Mouse (Mus musculus) heart, adult 9 months (tissue): ENCODE results near the gene Rap1gap.

ENCODE experiments used
- DNase-seq, 2 experiments: peaks; one replicate each; pipeline ENCODE4 v3.0.0; 2022; ENCODE audit warnings: low spot score in 2 of 2

Gene Rap1gap

DNA sequence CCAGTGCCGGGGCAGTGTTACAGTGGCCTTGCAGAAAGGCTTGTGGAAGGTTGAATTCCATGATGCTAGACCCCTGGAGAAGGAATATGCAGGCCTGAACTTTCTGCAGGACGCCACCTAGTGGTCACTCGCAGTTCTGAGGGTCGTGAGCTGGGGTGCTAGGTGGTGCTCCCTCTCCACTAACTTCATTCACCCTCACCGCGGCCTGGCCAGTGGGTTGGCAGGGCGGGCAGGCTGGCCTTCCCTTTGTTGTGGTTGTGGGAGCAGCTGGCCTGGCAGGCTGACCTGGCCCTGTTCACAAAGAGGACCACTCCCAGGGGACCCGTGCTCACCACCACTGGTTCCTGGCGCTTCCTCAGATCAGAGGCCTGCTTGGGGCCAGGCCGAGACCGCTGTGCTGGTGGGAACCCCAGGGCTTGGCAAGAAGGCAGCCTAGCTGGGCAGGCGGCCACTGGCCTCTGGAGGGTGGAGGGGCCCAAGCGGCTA, 80.0 kb downstream of the Rap1gap start:
- DNase-seq = no peak

- DNase-seq = no peak
These were observed 82.6 kb downstream of the Rap1gap start for GRCm38 (mm10) chr4:137747091-137747490.

GRCm38 (mm10) chr4:137747590-137747989, 83.1 kb downstream of the Rap1gap start:
- DNase-seq = no peak

GRCm38 (mm10) chr4:137748726-137749125, 84.2 kb downstream of the Rap1gap start:
- DNase-seq = no peak

DNA sequence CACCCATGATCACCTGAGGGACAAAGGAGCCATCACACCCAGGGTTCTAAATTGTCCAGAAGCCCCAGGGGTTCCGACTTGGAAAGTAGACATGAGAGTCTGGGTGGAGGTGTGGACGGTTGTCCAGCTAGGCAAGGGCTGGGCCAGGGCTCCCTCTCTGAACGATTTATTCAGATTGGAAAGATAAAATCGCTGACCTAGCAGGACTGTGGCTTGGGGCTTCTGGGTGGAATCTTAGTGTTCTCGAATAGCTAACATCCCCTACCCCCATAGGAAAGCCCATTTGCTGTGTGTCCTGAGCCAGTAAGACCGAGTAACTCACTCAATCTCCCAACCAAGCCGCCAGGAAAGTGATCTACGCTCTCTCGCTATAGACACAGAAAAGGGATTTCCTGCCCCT, 85.2 kb downstream of the Rap1gap start:
- no peak for DNase-seq

DNA sequence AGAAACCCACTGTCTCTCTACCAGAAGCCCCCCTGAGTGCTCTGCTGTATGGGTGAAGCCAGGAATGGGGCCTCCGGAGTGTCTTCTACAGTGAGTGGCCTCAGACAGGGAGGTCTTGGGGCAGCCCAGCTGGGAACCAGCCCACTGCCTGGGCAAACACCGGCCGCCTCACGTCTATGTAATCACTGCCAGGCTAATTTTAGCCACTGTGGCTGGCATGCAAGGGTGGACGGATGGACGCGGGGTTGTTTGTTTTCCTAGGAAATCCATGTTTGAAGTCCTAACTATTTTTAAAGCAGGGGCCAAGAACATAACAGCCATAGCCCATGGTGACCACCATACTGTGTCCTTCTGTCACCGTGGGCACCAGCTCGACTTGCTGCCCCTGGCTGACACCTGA, 85.6 kb downstream of the Rap1gap start:
- no peak for DNase-seq

DNA sequence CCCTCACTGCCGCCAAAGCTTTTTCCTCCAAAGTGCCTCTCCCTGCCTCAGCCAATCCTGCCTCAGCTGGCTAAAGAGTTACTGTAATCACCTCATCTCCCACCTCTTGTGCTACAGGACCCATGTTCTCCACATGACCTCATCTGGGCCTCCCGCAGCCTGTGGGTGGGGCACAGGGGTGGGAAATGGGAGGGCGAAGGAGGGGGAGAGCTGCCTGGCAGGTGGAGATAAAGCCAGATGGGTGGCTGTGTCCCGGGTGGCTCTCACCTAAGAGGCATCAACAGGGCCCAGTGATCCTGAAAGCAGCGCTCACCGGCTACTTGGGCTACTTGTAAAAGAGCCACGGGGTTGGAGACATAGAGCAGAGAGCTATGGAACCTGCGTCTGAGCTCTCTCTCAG, 86.8 kb downstream of the Rap1gap start:
- no peak for DNase-seq

- DNase-seq = no peak
These were observed 87.2 kb downstream of the Rap1gap start for GRCm38 (mm10) chr4:137751717-137752116.

DNA sequence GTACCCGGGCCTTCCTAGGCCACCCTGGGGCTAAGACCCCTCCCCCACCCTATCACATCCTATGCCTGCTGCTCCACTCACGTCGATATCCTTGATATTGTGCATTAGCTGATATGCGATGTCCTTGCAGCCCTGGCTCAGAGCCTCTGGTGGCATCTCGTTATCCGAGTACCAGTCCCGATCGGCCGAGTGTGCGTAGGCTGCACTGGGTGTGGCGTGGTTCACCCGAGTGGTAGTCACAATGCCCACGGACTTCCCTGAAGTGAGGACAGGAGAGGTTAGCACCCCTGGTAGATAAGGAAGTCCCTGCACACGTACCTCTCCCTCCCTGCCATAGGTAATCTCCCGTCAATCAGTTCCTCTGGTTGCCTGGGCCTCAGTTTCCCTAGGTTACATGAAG, 87.9 kb downstream of the Rap1gap start:
- no peak for DNase-seq

- DNase-seq = no peak
These were observed 88.7 kb downstream of the Rap1gap start for GRCm38 (mm10) chr4:137753199-137753598.

DNA sequence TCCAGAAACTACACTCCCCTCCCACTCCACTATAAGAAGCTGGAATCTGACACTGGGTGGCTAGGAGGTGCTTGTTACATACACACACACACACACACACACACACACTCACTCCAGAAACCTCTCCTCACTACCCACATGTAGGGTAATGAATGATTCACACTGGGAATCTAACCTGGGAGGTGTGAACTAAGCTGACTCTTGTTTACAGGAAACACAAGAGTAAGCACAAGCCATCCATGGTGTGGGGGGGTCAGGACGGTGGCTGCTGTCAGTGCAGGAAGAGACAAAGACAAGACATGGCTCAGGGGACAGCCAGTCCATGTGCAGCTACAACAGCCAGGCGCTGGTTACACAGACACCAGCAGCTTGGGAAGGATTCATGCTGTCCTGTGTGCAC, 89.9 kb downstream of the Rap1gap start:
- DNase-seq = no peak

GRCm38 (mm10) chr4:137762886-137763285, 98.4 kb downstream of the Rap1gap start:
- DNase-seq = no peak

DNA sequence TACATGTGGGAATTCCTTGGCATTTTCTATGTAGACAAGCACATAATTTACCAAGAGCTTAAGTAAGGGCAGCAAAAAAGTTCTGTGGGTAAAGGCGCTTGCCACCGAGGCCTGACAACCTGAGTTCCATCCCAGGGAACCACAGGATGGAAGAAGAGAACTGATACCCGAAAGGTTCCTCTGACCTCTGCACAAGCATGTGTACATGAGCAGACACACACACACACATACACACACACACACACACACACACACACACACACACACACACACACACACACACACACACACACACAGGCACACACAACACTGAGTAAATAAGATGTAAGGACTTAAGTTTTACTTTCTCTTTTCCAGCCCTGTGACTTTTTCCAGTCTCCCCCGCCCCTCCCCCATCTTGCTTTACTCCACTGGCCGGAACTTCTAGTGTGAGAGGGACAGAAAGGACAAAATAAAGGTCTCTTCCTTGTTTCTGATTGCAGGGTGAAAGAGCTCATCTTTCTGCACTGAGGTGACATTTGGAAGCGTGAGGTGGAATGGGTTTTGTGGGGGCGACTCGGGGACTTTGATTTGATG, 99.5 kb downstream of the Rap1gap start:
- no peak for DNase-seq

DNA sequence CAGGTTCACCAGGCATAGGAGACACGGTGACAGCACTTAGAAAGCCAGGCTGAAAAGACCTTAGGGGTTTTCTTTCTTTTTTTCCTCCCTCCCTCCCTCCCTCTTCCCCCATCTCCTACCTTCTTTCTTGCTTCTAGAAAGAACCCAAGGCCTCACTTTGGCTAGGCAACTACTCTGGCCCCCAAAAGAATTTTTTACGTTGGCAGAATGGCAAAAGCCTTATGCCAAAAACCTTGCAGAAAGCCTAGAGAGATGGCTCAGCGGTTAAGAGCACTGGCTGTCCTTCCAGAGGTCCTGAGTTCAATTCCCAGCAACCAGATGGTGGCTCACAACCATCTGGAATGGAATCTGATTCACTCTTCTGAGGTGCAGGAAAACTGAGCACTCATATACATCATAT, 100.1 kb downstream of the Rap1gap start:
- no peak for DNase-seq

GRCm38 (mm10) chr4:137765554-137765971, 101.0 kb downstream of the Rap1gap start:
- no peak for DNase-seq

DNA sequence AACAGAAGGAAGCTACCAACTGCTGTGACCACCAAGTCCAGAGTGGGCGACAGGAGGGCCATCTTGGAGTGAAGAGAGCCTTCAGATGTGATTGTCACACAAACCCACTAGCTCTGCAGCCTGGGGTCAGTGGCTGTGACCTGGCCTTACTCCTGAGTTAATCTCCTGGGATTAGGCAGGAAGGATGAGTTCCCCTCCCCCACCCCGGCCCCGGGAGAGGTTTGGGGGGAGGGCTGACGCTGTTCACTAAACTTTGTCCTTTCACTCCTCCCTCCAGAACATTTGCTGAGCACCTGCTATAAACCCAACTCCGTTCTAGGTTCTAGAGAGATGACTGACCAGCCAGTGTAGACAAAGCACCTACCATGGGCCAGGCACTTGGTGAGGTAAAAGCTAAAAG, 101.8 kb downstream of the Rap1gap start:
- DNase-seq = no peak

GRCm38 (mm10) chr4:137768381-137768780, 103.9 kb downstream of the Rap1gap start:
- no peak for DNase-seq

DNA sequence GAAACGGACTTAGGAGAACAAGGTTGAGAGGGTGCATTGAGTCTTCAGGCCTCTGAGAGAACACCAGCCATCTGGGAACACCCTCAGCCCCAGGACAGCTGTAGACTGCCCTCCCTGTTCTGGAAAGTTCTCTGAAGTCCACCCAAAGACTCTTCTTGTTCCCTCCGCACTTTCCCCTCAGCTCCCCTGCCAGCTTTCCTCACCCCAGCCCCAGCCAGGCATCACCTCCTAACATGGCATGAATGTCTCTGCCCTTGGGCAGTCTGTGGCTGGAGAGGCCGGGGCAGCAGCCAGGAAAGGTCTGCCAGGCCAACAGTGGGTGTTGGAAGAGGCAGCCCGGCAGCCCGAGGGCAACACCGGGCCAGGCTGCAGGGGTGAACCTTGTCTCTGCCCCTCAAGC, 104.3 kb downstream of the Rap1gap start:
- DNase-seq = peak; percentile 69 to 70

DNA sequence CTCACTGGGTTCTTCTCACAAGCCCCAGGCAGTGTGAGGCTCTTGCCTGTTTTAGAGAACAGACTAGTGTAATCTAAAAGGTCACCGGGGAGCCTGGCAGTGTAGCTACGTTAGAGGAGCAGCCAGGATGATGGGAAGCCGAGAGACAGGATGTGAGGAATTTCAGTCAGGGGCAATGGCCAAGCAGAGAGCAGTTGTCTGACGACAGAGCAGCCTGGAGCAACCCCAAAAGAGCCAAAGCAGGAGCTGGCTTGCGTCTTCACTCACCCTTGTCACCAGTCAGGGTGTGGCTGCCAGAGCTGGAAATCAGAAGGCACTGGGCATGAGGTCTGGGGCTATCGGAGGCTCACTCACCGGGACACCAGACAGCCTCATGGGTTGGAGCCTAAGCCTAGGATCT, 105.1 kb downstream of the Rap1gap start:
- DNase-seq = peak; percentile 81 to 86

DNA sequence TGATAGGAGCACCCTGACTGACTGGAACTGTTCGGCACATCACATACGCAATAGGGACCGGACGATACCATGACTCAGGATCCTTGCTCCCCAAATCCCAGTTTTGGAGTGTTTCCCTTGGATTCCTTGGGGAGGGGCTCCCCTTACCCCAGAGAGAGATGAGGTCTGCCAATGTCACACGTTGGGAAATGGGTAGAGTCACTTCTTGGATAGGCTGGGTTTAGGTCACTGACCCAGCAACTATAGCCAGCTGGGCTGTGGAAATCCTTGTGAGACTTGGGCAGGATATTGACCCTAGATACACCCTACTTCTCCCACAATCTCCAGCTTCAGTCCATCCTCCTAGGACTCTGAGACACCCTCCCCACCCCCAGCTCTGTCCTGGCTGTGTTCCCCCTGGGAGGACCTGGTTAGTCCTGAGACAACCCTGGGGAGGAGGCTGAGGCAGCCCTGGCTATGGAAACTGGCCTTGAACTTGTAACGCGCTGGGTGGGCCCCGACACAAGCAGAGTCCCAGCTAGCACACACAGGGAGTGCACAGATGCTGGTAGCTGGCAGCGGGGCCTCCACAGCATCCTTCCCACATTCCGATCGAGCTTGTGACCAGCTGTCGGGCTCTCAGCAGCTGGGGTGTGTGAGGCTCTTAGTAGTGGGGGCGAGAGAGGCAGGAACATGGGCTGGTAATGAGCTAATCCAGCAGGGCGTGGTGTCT, 106.5 kb downstream of the Rap1gap start:
- peak; percentile 73 to 79 for DNase-seq

DNA sequence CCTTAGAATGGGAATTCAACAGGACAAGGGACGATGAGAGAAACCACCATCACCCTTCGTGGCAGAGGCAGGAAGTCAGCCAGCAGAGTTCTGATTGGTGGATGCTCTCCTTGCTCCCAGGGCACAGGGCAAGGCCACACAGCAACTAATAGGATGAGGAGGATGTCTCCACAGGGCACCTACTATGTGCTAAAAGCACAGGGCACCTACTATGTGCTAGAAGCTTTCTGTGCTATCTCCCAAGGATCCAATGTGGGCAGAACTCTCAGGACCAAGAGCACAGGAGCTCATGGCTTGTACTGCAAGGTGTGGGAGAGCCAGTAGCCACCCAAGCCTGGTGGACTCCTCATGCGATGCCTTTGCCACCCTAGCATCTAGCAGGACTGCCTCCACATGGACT, 107.2 kb downstream of the Rap1gap start:
- no peak for DNase-seq

GRCm38 (mm10) chr4:137772438-137773056, 108.0 kb downstream of the Rap1gap start:
- no peak for DNase-seq

GRCm38 (mm10) chr4:137773369-137773899, 108.9 kb downstream of the Rap1gap start:
- no peak for DNase-seq
